Mouse (Mus musculus): ENCODE data around the gene Fam161b. TPM values are rescaled to one million over a fixed set of nuclear protein-coding genes. Genes with fewer than 3 reads are reported as not detected.

The Fam161b gene
- polyA plus RNA-seq (2017; shearing (Covaris generic)) = 0.51 TPM

DNA sequence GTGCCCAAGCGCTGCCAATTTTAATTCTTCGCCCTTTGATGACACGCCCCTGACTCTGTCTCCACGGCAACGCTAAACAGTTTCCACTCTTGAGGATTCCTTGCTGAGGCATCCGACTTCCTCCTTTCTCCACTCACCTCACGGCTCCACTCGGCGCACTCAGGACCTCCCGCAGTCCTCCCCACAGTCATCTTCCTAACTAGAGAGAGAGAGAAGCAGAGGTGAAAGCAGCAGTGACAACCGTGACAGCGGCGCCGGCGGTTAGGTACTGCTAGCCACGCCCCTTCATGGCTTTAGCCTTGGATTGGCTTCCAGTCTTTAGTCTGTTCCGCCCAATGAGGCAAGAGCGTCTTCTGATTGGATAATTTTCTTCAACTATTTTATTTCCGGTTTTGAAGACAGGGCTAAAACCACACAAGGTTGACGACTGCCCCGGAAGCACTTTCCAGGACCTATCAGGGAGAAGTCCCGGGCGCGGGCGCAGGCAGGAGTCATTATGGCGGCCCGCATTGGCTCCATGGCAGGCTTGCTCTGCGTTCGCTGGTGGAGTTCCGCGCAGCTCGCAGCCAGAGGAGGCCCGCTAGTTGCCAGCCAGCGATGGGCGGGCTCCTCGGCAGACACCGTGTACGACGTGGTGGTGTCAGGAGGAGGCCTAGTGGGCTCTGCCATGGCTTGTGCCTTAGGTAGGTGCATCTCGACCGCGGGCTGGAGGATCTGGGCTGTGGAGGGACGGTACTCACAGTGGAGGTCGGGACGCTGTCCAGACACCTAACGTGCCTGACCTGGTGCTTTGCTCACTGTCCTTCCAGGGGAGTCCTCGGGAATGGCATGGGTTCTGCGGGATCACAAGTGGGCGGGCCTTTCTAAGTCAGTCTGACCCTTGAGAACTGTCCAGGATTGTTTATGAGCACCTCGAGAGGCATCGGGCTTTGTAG lies at the start of gene Fam161b, which contains the start of gene Coq6:
TSS of gene Fam161b (minus strand) at position 279 of the 935 bp plus-strand sequence.
TSS of gene Coq6 (plus strand) at position 103 of the 935 bp plus-strand sequence.

GRCm38 (mm10) chr12:84408819-84409507 lies 47.3 kb upstream of the Fam161b start, which contains the start of the genes Entpd5 and Bbof1:
Gene Entpd5 (minus strand): TSS chr12:84409029.
Gene Bbof1 (plus strand): TSS chr12:84409071.

DNA sequence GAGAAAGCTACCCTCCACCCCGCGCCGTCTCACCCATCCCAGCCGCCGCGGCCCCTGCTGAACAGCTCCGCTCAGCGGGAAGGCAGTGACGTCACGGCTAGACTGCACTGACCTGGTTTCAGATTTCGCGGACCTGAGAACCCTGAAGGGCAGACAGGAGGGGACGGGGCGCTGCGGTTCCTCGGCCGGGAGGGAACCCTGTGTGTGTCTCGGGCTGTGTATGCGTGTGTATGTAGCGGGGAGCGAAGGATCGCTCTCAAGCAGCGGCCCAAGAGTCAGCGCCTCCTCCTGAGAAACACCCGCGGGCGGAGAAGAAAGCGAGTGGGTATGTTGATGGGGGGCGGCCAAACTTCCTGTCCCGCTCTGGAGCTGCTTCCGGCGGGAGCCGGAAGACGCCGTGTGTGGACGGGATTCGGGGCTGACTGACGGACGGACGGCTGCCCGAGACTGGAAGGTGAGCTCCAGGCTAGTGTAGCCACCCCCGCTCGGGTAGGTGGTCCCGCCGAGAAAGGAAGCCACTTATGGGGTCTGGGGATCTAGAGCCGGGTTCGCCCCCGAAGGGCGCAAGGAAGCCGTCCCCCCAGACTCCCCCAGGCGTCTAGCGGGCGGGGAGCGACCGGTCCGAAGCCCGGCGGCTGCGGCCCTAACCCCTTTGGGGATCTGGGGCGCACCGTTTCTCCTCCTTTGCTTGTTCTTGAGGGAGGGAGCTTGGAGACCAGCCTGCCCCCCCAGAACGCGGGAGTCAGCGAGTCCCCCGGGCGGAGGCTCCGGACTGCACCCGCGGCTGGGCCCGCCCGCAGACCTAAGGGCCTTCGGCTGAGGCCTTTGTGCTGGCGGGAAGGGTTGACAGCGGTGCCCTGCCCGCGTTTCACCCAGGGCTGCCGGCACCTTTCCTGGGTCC lies 44.7 kb downstream of the Fam161b start, which contains the start of gene Zfp410:
TSS of gene Zfp410 (plus strand) at position 132 of the 901 bp plus-strand sequence.

Other genes with a start within 250 kb of the Fam161b start
- 0.80 TPM for gene Dnal1, start 247.5 kb downstream of the Fam161b start, polyA plus RNA-seq (2017; shearing (Covaris generic))
- 0.16 TPM for gene Pnma1, start 213.3 kb downstream of the Fam161b start, polyA plus RNA-seq (2017; shearing (Covaris generic))
- 189 TPM for gene Elmsan1, start 143.0 kb downstream of the Fam161b start, polyA plus RNA-seq (2017; shearing (Covaris generic))
- gene Ptgr2, start 76.6 kb downstream of the Fam161b start, polyA plus RNA-seq (2017; shearing (Covaris generic)) = 21.2 TPM
- 63.5 TPM for gene Zfp410, start 45.0 kb downstream of the Fam161b start, polyA plus RNA-seq (2017; shearing (Covaris generic))
- 18.7 TPM for gene Coq6, start 176 bp downstream of the Fam161b start, polyA plus RNA-seq (2017; shearing (Covaris generic))
- 60.3 TPM for gene Entpd5, start 47.2 kb upstream of the Fam161b start, polyA plus RNA-seq (2017; shearing (Covaris generic))
- 2.1 TPM for gene Bbof1, start 47.2 kb upstream of the Fam161b start, polyA plus RNA-seq (2017; shearing (Covaris generic))
- 35.2 TPM for gene Rnf113a2, start 55.4 kb upstream of the Fam161b start, polyA plus RNA-seq (2017; shearing (Covaris generic))
- gene Aldh6a1, start 89.2 kb upstream of the Fam161b start, polyA plus RNA-seq (2017; shearing (Covaris generic)) = 12.9 TPM
- 25.4 TPM for gene Lin52, start 89.6 kb upstream of the Fam161b start, polyA plus RNA-seq (2017; shearing (Covaris generic))
- gene Vsx2, start 207.9 kb upstream of the Fam161b start, polyA plus RNA-seq (2017; shearing (Covaris generic)) = not detected

Measured in effector memory CD4-positive, alpha-beta T cell, adult 5 months (primary cell).